Mouse (Mus musculus) 416B (cell line): ENCODE measurements around the gene Numa1.
"Not testable (repeated sequence)": the region's sequence is repeated elsewhere in the genome, so short reads cannot be mapped to it uniquely, and the experiment has no call there.

ENCODE experiments used
- DNase-seq: peaks from one replicate; pipeline ENCODE4 v3.0.0; 2011; ENCODE audit warnings: low read depth

Numa1 gene

GRCm38 (mm10) chr7:101933751-101934240, at the start of gene Numa1, which contains the start of gene Lrrc51:
Numa1 (plus strand) TSS chr7:101934111.
Lrrc51 (minus strand) TSS chr7:101933895.
- peak; percentile 99 for DNase-seq

DNA sequence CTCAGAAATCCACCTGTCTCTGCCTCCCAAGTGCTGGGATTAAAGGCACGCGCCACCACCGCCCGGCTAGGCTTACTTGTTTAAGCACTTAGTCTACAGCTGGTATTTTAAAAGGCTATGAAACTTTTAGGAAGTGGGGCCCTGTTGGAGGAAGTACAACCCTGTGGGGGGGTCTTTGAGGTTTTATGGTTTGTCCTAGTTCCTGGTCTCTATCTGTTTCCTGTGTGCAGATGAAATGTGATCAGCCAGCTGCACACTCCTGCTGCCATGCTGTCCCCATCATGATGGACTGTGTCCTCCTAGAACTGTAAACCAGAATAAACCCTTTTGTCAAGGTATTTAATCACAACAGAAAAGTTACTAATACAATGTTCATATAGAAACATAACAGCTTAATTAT, 49.8 kb upstream of the Numa1 start:
- peak; percentile 38 for DNase-seq

GRCm38 (mm10) chr7:101886274-101886673, 47.6 kb upstream of the Numa1 start:
- no peak for DNase-seq

DNA sequence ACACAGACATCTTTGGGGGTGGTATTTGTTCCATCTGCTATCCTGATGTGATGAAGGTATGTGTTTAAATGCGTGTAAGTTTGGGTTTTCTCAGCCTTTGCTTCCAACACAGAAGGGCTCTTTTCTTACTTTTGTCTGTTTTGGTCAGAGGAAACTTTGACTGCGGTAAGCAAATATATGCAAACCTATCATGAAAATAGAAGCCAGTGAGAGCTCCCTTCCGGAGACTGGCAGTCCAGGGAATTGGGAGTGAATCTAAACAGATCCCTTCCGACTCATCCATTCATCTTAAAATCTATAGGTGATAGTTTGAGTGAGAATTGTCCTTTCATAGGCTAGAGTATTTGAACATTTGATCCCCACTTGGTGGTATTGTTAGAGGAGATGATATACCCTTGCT, 45.5 kb upstream of the Numa1 start:
- no peak for DNase-seq

DNA sequence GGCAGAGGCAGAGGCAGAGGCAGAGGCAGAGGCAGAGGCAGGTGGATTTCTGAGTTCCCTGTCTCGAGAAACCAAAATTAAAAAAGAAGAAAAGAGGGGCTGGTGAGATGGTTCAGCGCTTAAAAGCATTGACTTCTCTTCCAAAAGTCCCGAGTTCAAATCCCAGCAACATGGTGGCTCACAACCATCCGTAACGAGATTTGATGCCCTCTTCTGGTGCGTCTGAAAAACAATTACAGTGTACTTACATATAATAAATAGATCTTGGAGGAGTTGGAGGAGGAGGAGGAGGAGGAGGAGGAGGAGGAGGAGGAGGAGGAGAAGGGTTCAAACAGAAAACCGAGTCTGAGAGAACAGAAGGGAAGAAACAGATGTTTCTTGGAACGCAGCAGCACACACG, 38.2 kb upstream of the Numa1 start:
- DNase-seq, result no peak

- peak; percentile 100 for DNase-seq
These were observed 37.5 kb upstream of the Numa1 start for GRCm38 (mm10) chr7:101896104-101897066.

- no peak for DNase-seq
These were observed 33.4 kb upstream of the Numa1 start for GRCm38 (mm10) chr7:101900331-101901097.

DNA sequence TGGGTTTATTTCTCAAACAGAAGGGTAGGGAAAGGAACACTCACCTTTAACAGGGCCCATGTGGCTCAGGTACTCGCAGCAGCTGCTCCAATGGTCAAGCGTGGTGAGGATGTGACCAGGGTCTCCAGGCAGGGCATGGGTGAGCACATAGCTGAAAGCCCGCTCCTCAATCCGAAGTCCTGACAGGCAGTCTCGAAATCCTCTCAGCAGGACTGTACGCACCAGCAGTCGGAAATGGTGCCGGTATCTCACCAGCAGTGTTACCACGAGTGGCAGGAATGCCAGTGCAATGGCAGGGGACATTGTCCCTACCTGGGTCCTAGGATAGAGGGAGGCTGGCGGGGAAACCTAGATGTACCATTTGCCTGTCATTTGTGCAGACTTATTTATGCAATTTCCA, 31.9 kb upstream of the Numa1 start:
- DNase-seq, result no peak

GRCm38 (mm10) chr7:101902846-101903245, 31.1 kb upstream of the Numa1 start:
- peak; percentile 30 for DNase-seq

DNA sequence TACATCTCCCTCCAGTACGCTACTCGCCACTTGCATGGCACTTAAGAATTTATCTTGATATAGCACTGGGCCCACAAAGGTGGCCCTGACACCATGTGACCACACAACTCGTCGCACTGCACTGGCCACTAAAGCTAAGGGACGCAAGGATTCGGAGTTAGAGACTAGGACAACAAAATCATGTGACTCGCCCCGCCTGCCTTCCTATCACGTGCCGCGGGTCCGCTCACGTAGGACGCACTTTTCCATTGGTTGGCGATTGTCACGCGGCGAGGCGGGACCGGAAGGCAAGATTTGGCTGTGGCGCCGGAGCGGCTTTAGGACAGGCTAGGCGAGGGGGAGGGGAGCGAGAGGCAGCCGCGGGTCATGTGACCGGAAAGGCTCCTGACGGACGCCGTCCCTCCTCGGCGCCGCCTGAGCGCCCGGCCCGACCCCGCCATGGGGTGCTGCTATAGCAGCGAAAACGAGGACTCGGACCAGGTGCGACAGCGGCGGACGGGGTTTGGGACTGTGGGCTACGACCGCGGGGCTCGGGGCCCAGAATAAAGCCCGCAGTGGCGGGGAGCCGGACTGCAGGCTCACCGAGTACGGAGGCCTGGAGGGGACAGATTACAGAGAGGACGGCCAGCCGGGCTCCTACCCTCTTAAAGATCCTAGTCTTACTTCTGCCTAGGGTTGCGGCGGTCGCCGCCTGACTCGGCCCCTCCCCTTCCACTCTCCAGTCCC, 28.2 kb upstream of the Numa1 start, which contains the start of gene Lamtor1:
Gene Lamtor1, plus strand, starts transcription at position 344 of the 726 bp plus-strand sequence.
- DNase-seq, result peak; percentile 99

GRCm38 (mm10) chr7:101906287-101906681, 27.6 kb upstream of the Numa1 start, which contains the start of gene Tomt:
Tomt (minus strand) TSS chr7:101906359.
- DNase-seq, result no peak

GRCm38 (mm10) chr7:101906696-101907095, 27.2 kb upstream of the Numa1 start:
- DNase-seq, result peak; percentile 12

GRCm38 (mm10) chr7:101908367-101908766, 25.5 kb upstream of the Numa1 start:
- peak; percentile 16 for DNase-seq

DNA sequence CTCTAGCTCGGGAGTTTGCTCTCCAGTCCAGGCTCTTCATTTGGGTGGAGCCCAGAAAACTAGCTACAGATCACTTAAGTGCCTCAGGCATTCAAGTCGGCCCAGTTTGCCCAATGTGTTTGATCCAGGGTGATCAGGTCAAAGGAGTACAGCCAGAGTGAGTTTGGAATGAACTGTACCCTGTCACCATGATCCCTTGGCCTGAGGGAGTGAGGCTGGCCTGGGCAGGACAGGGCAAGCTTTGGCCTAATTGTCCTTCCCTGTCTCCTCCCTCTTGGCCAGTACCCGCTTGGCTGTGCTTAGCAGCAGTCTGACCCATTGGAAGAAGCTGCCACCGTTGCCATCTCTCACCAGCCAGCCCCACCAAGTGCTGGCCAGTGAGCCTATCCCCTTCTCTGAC, 23.8 kb upstream of the Numa1 start:
- no peak for DNase-seq

DNA sequence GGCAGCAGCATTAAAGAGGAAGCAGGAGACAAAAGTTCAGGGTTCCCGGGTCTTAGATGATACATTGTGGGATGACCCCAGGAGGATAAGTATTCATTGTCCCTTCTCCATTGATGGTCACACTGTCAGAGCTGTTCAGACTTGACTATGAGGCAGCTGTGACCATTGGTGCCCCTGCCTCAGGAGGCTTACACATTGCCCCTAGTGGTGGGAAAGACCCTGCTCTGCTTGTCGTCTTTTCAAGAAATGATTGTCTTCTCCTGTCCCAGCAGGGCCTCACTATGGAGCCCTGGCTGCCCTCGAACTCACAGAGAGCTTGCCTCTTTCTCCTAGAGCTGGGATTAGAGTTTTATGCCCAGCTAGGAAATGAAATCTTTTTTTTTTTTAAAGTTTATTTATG, 21.9 kb upstream of the Numa1 start:
- DNase-seq, result peak; percentile 26

GRCm38 (mm10) chr7:101918071-101918470, 15.8 kb upstream of the Numa1 start:
- DNase-seq, result peak; percentile 74

DNA sequence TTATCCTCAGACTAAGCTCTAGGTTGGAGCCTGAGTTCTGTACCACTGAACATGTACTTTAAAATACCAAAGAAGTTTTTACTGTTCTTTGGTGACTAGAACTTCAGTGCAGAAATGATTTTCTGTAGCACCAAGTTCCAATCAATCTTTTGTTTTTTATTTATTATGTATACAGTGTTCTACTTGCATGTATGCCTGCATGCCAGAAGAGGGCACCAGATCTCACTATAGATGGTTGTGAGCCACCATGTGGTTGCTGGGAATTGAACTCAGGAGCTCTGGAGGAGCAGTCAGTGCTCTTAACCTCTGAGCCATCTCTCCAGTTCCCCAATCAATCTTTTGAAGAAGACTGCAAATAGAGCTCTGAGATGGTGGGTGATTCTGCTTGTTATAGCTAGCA, 8.0 kb upstream of the Numa1 start:
- not testable (repeated sequence) for DNase-seq

DNA sequence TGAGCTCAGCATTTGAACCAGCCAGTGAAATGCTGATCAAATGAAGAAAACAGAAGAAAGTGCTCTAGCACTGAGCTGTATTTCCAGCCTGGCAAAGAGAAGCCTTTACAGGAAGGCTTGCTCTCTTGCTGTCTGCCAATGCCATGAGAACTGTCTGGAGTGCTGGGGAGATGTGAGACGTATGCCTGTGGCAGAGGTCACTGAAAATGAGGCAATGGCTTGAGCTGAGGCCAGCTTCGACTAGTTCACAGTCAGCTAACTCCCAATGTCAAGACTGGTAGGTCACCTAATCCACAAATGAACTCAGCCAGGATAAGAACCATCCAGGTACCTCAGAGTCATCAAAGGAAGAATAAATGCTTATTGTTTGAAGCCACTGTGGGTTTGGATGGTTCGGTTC, 5.8 kb upstream of the Numa1 start:
- no peak for DNase-seq

DNA sequence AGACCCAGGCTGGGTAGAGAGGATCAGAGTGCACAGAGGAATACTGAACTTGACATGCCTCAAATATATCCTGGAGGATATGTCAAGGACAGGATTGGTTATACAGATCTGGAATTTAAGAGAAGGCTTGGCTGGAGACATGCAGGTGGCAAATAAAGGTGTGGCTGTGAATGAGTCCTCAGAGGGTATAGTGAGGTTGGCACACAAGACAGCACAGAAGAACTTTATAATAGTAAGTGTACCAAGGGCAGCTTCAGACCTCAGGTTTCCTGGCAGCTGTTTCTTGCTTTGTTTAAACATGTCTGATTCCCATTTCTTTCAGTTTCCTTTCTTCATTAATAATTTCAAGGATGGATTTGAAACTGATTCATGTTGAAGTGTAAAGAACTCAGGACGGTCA, 1.4 kb upstream of the Numa1 start:
- no peak for DNase-seq

DNA sequence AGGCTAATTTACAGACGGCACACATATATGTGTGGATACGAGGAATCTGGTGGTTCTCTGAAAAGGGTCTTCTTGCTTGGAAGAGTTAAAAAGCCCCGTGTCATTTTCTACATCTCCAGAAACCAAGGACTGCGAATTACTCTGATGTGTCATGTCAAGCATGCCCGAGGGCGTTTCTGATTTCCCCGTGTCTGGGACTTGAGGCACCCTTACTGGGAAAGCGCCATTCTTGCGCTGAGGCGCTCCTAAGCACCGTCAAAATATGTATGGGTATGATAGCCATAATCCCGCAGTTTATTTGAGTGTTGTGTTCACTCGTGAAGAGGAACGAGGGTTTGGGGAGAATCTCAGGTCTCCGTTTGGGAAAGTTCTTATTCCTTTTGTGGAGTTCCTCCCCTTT, 611 bp upstream of the Numa1 start:
- DNase-seq, result no peak

DNA sequence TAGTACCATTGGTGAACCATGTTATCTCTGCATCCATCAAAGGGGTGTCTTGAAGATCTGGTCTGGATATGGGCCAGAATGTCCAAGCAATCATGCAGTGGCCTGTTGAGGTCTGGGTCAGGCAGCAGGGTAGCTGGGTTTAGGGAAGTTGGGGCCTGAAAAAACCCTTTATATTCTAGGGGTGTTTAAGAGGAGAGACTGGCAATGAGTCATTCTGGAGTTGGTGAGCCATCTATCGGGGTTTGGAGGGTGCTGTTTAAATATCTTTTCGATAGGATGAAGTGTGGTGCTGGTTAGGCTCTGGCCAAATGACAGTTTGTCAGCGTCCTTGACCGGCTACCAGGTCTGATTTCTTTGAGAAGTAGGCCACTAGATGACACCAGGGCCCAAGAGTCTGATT, 2.0 kb downstream of the Numa1 start:
- peak; percentile 81 for DNase-seq

GRCm38 (mm10) chr7:101936996-101937395, 3.1 kb downstream of the Numa1 start:
- no peak for DNase-seq
